Mouse (Mus musculus): ENCODE results near the gene Zbtb41. TPM values are rescaled to one million over a fixed set of nuclear protein-coding genes. Genes with fewer than 3 reads are reported as not detected.
"Not testable (repeated sequence)": the region's sequence is repeated elsewhere in the genome, so short reads cannot be mapped to it uniquely, and the experiment has no call there.

Zbtb41 gene
- 10 to 100 TPM; 17.6 to 21.1 TPM for total RNA-seq (2021)
- long read RNA-seq, experiment 1, full-length matches to known transcripts: 3 of 12 reads
- long read RNA-seq, experiment 1, partial matches to known transcripts: 0 of 12 reads
- long read RNA-seq, experiment 1, other reads (novel, unspliced or antisense): 9 of 12 reads
- long read RNA-seq, experiment 2, full-length matches to known transcripts: 2 of 20 reads
- long read RNA-seq, experiment 2, partial matches to known transcripts: 0 of 20 reads
- long read RNA-seq, experiment 2, other reads (novel, unspliced or antisense): 18 of 20 reads

- peak within 1 kb of the TSS; percentile 100 for H3K27ac ChIP-seq
- DNase-seq: peak; percentile 95
- peak within 1 kb of the TSS; percentile 98 for H3K4me3 ChIP-seq
- peak; percentile 58 for TF ChIP-seq CTCF (IDR thresholded peaks at IDR 0.05)
- intact Hi-C loops (cut with DNase I): loop anchor here (5.0 kb wide), 2 partner anchors 35 to 510 kb away; no protein-coding TSS in a partner anchor
Observed at GRCm38 (mm10) chr1:139421875-139422791, at the start of gene Zbtb41. Gene Zbtb41, plus strand, starts transcription at chr1:139422288.

GRCm38 (mm10) chr1:139375900-139376299 is 46.2 kb upstream of the Zbtb41 start:
- intact Hi-C loops (cut with DNase I): no loop called here
- no peak overlapping the region for H3K27ac ChIP-seq
- no peak for TF ChIP-seq CTCF (IDR thresholded peaks at IDR 0.05)
- H3K4me3 ChIP-seq: no peak overlapping the region
- no peak for DNase-seq

- H3K4me3 ChIP-seq: no peak within 1 kb of the TSS
- DNase-seq: no peak
- no peak for TF ChIP-seq CTCF (IDR thresholded peaks at IDR 0.05)
- intact Hi-C loops (cut with DNase I): no loop called here
- H3K27ac ChIP-seq: no peak within 1 kb of the TSS
Observed at GRCm38 (mm10) chr1:139376638-139377286, 45.3 kb upstream of the Zbtb41 start, which contains the start of gene Crb1. Gene Crb1, minus strand, starts transcription at chr1:139377100.

- H3K4me3 ChIP-seq: no peak overlapping the region
- no peak overlapping the region for H3K27ac ChIP-seq
- TF ChIP-seq CTCF (IDR thresholded peaks at IDR 0.05): no peak
- intact Hi-C loops (cut with DNase I): no loop called here
- no peak for DNase-seq
Observed at GRCm38 (mm10) chr1:139378861-139379620, 43.0 kb upstream of the Zbtb41 start.

- intact Hi-C loops (cut with DNase I): no loop called here
- TF ChIP-seq CTCF (IDR thresholded peaks at IDR 0.05): no peak
- Histone ChIP-seq H3K27ac (no peak overlapping the region), H3K4me3 (no peak overlapping the region)
- no peak for DNase-seq
Observed at GRCm38 (mm10) chr1:139379621-139379984, 42.5 kb upstream of the Zbtb41 start.

- Histone ChIP-seq H3K27ac (no peak overlapping the region), H3K4me3 (no peak overlapping the region)
- no peak for DNase-seq
- intact Hi-C loops (cut with DNase I): no loop called here
- TF ChIP-seq CTCF (IDR thresholded peaks at IDR 0.05): no peak
Observed at GRCm38 (mm10) chr1:139391747-139392146, 30.3 kb upstream of the Zbtb41 start.

- TF ChIP-seq CTCF (IDR thresholded peaks at IDR 0.05): no peak
- DNase-seq: no peak
- intact Hi-C loops (cut with DNase I): no loop called here
Observed at GRCm38 (mm10) chr1:139396589-139396988, 25.5 kb upstream of the Zbtb41 start.

GRCm38 (mm10) chr1:139405766-139406165 is 16.3 kb upstream of the Zbtb41 start:
- Histone ChIP-seq H3K27ac (no peak overlapping the region), H3K4me3 (no peak overlapping the region)
- intact Hi-C loops (cut with DNase I): no loop called here
- no peak for DNase-seq
- TF ChIP-seq CTCF (IDR thresholded peaks at IDR 0.05): no peak

More at GRCm38 (mm10) chr1:139396589-139396988, 25.5 kb upstream of the Zbtb41 start:
- Histone ChIP-seq H3K4me3 (no peak overlapping the region), H3K27ac (no peak overlapping the region)

- Histone ChIP-seq H3K4me3 (no peak overlapping the region), H3K27ac (no peak overlapping the region)
- no peak for DNase-seq
- intact Hi-C loops (cut with DNase I): no loop called here
- no peak for TF ChIP-seq CTCF (IDR thresholded peaks at IDR 0.05)
Observed at GRCm38 (mm10) chr1:139407701-139408100, 14.4 kb upstream of the Zbtb41 start.

GRCm38 (mm10) chr1:139412365-139412764 is 9.7 kb upstream of the Zbtb41 start:
- intact Hi-C loops (cut with DNase I); H3K27ac ChIP-seq; DNase-seq; H3K4me3 ChIP-seq: not testable (repeated sequence)

GRCm38 (mm10) chr1:139413465-139413864 is 8.6 kb upstream of the Zbtb41 start:
- Histone ChIP-seq H3K27ac (no peak overlapping the region), H3K4me3 (no peak overlapping the region)
- intact Hi-C loops (cut with DNase I): no loop called here
- TF ChIP-seq CTCF (IDR thresholded peaks at IDR 0.05): no peak
- no peak for DNase-seq

- H3K27ac ChIP-seq: peak overlapping the region; percentile 100
- no peak for DNase-seq
- intact Hi-C loops (cut with DNase I): loop anchor here (5.0 kb wide), 2 partner anchors 36 to 509 kb away; no protein-coding TSS in a partner anchor
Observed at GRCm38 (mm10) chr1:139421521-139421874, 590 bp upstream of the Zbtb41 start.

More at GRCm38 (mm10) chr1:139421521-139421874, 590 bp upstream of the Zbtb41 start:
- peak overlapping the region; percentile 98 for H3K4me3 ChIP-seq
- TF ChIP-seq CTCF (IDR thresholded peaks at IDR 0.05): no peak
